14 mouse cellular contexts compared by ENCODE assay signal in the genomic region with DNA sequence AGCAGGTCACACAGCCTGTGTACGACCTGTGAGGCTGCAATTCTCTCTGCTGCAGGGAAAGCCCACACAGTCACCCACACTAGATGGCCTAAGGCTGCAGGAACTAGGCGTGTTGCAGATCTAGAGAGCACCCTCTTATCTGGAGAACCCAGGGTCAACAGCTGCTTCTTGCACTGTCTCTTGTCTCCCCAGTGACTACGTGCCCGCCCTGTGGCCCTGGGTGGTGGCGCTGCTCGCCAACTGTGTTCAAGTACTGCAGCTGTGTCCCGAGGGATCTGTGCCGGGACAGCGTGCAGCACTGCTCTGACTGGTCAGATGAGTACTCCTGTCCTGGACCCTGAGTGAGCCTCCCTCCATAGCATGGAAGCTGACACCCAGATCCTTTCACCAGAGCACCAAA. TPM values are rescaled to one million over a fixed set of nuclear protein-coding genes. Genes with fewer than 3 reads are reported as not detected.
A peak's percentile ranks its signal among the peaks of the same experiment; 100 is the strongest.
DNase-seq lines count a peak whose midpoint lies in the region; ATAC-seq and TF ChIP-seq lines count a peak whose summit lies in the region.
"Had no signal": no experiment of that assay in that cellular context is flagged by ENCODE, and none has a peak within 500 bp of the region (broad histone marks: within the 10 kb centered on the region; RNA-seq: fewer than 3 reads in every experiment).

No protein-coding gene starts in this region.

- H3K4me3 ChIP-seq in heart, embryonic 15.5 days, result no peak overlapping the region
- H3K4me3 ChIP-seq in heart, embryonic 12.5 days, result no peak overlapping the region
- H3K4me3 ChIP-seq in MEL (ENCODE audit: control insufficient read depth in 1 of 2, insufficient read depth in 1 of 2, low read depth in 2 of 2, low read length in 2 of 2) (peak overlapping the region in 1 of 2 experiments; percentile 8; a peak in 1 of 4 replicates), myocyte (no peak overlapping the region)
- H3K4me3 ChIP-seq in embryonic facial prominence, embryonic 15.5 days (replicated peaks), result no peak overlapping the region
- H3K4me3 ChIP-seq: gastrocnemius, adult 2 months had no signal

- TF ChIP-seq POLR2A in MEL (IDR thresholded peaks at IDR 0.05; ENCODE audit: control insufficient read depth in 1 of 2, insufficient read depth in 1 of 2, low read depth in 1 of 2, low read length in 2 of 2, poor library complexity in 1 of 2), result no peak; a peak in 1 of 4 replicates
- no peak for TF ChIP-seq POLR2A in myocyte (IDR thresholded peaks at IDR 0.05; ENCODE audit: insufficient read length, low read depth)

- ATAC-seq in heart, embryonic 15.5 days (replicated peaks; ENCODE audit: insufficient number of reproducible peaks, insufficient read depth, low FRiP score, low read depth), result 0 out of 2 replicates have a peak, but pooled peaks have one; percentile 21
- no peak; the same call in 1 of the 2 replicates for ATAC-seq in heart, embryonic 12.5 days (ENCODE audit: insufficient number of reproducible peaks, low FRiP score)
- ATAC-seq in embryonic facial prominence, embryonic 15.5 days (ENCODE audit: insufficient number of reproducible peaks, low FRiP score, low TSS enrichment, low read depth), result 0 out of 2 replicates have a peak, but pooled peaks have one; percentile 43

- H3K9me3 ChIP-seq in heart, embryonic 15.5 days (replicated peaks), result no peaks in the 10 kb centered on the region
- H3K9me3 ChIP-seq in heart, embryonic 12.5 days (replicated peaks), result no peaks in the 10 kb centered on the region
- no peaks in the 10 kb centered on the region for H3K9me3 ChIP-seq in MEL (replicated peaks; ENCODE audit: insufficient read depth, low read length)
- no peaks in the 10 kb centered on the region for H3K9me3 ChIP-seq in embryonic facial prominence, embryonic 15.5 days (replicated peaks)

- TF ChIP-seq EP300 in MEL (IDR thresholded peaks at IDR 0.05; ENCODE audit: low read depth in 1 of 2, low read length in 2 of 2), result peak; percentile 77 to 90

- H3K27ac ChIP-seq in heart, embryonic 15.5 days, result no peak overlapping the region
- H3K27ac ChIP-seq in heart, embryonic 12.5 days (ENCODE audit: poor library complexity, severe bottlenecking), result no peak overlapping the region
- H3K27ac ChIP-seq in MEL (ENCODE audit: control insufficient read depth, low read depth, low read length), result peak overlapping the region; percentile 27; the same call in 1 of the 2 replicates
- no peak overlapping the region for H3K27ac ChIP-seq in embryonic facial prominence, embryonic 15.5 days (replicated peaks)
- H3K27ac ChIP-seq: gastrocnemius, adult 2 months; macrophage had no signal

- no peak; the same call in none of the 2 replicates for TF ChIP-seq RAD21 in MEL (IDR thresholded peaks at IDR 0.05; ENCODE audit: low read depth, low read length)

- DNase-seq in MEL (ENCODE audit: low read depth, low spot score), result peak; percentile 89
- DNase-seq in right cerebral cortex, postnatal 36 days (ENCODE audit: low spot score in 2 of 2), result no peak
- no peak for DNase-seq in layer of hippocampus, adult 18-20 months (ENCODE audit: low spot score in 2 of 2)
- DNase-seq in left cerebral cortex, adult 9 months (ENCODE audit: low spot score in 2 of 2), result no peak
- DNase-seq: cerebellum, adult 9-10 months; gastrocnemius, adult 2 months had no signal

- no peak overlapping the region for H3K4me2 ChIP-seq in heart, embryonic 15.5 days
- no peak overlapping the region for H3K4me2 ChIP-seq in heart, embryonic 12.5 days
- H3K4me2 ChIP-seq in embryonic facial prominence, embryonic 15.5 days (replicated peaks), result no peak overlapping the region
- no peak overlapping the region for H3K4me2 ChIP-seq in myocyte (ENCODE audit: low read depth)

- H3K36me3 ChIP-seq in heart, embryonic 15.5 days, result no peaks in the 10 kb centered on the region
- H3K36me3 ChIP-seq in heart, embryonic 12.5 days, result no peaks in the 10 kb centered on the region
- peaks cover 0 to 11% of the 10 kb centered on the region in 2 experiments; a peak in 2 of 4 replicates for H3K36me3 ChIP-seq in MEL (ENCODE audit: control insufficient read depth in 1 of 2, insufficient read depth in 2 of 2, low read length in 2 of 2)
- H3K36me3 ChIP-seq in embryonic facial prominence, embryonic 15.5 days, result no peaks in the 10 kb centered on the region
- H3K36me3 ChIP-seq in myocyte (ENCODE audit: control insufficient read depth, insufficient read depth), result no peaks in the 10 kb centered on the region

- no peak overlapping the region for H3K9ac ChIP-seq in heart, embryonic 15.5 days
- H3K9ac ChIP-seq in heart, embryonic 12.5 days, result no peak overlapping the region
- peak overlapping the region; percentile 24; the same call in 1 of the 2 replicates for H3K9ac ChIP-seq in MEL (ENCODE audit: control insufficient read depth, low read depth, low read length, poor library complexity, severe bottlenecking)
- H3K9ac ChIP-seq in embryonic facial prominence, embryonic 15.5 days, result no peak overlapping the region

- 46% methylated on average over 9 of the region's 9 CpGs for WGBS in heart, embryonic 15.5 days
- 48% methylated on average over 9 of the region's 9 CpGs for WGBS in heart, embryonic 12.5 days
- 80% methylated on average over 9 of the region's 9 CpGs for WGBS in embryonic facial prominence, embryonic 15.5 days

- peaks cover 56% of the 10 kb centered on the region for H3K27me3 ChIP-seq in heart, embryonic 15.5 days
- H3K27me3 ChIP-seq in heart, embryonic 12.5 days (replicated peaks), result peaks cover 32% of the 10 kb centered on the region
- no peaks in the 10 kb centered on the region for H3K27me3 ChIP-seq in MEL (ENCODE audit: control insufficient read depth in 1 of 2, insufficient read depth in 2 of 2, low read length in 2 of 2)
- no peaks in the 10 kb centered on the region for H3K27me3 ChIP-seq in embryonic facial prominence, embryonic 15.5 days
- no peaks in the 10 kb centered on the region for H3K27me3 ChIP-seq in myocyte (ENCODE audit: control insufficient read depth, insufficient read depth, insufficient read length)

- TF ChIP-seq CTCF in MEL (IDR thresholded peaks at IDR 0.05 in 2 of 3, conservative IDR thresholded peaks at IDR 0.05 in 1 of 3; ENCODE audit: control insufficient read depth in 1 of 3, insufficient read depth in 1 of 3, low read depth in 2 of 3, low read length in 3 of 3, poor library complexity in 1 of 3, severe bottlenecking in 1 of 3), result peak in 2 of 3 experiments; percentile 38; a peak in 5 of 6 replicates

- H3K79me2 ChIP-seq in MEL (ENCODE audit: control insufficient read depth, insufficient read depth, low read length, poor library complexity) (no peaks in the 10 kb centered on the region), myocyte (ENCODE audit: control insufficient read depth, insufficient read depth) (no peaks in the 10 kb centered on the region)

- H3ac ChIP-seq in myocyte (ENCODE audit: control insufficient read depth, insufficient read length), result no peak overlapping the region

- no peaks in the 10 kb centered on the region for H3K4me1 ChIP-seq in heart, embryonic 15.5 days (replicated peaks)
- 0 out of 2 replicates have a peak, but pooled peaks cover 5% of the 10 kb centered on the region for H3K4me1 ChIP-seq in heart, embryonic 12.5 days (replicated peaks)
- peaks cover 12 to 43% of the 10 kb centered on the region in 2 experiments for H3K4me1 ChIP-seq in MEL (ENCODE audit: control insufficient read depth in 1 of 2, insufficient read depth in 2 of 2, low read length in 2 of 2)
- H3K4me1 ChIP-seq in embryonic facial prominence, embryonic 15.5 days, result no peaks in the 10 kb centered on the region

RNA-seq across cellular contexts. Expression of a gene that starts 8.6 kb away (rescaled TPM):
- not detected in 2 replicates for polyA plus RNA-seq in heart, embryonic 15.5 days (2015; fragmentation: Nextera tagmentation; extraction: Ambion mirVana)
- not detected in 2 replicates for polyA plus RNA-seq in heart, embryonic 12.5 days (2016; fragmentation: Nextera tagmentation; extraction: Ambion mirVana)
- 0.15 TPM in 1 of 2 replicates, not detected in the other for total RNA-seq in MEL (2012; rRNA removed)
- polyA plus RNA-seq in MEL (2012; ENCODE audit: insufficient read depth in 1 of 2, insufficient read length in 2 of 2, low read depth in 1 of 2, low replicate concordance in 2 of 2, missing spikeins in 1 of 2) (not detected), myocyte (2012; fragmentation: generic; extraction: Trizol) (not detected)
- 0.25 TPM in 2 replicates for polyA plus RNA-seq in embryonic facial prominence, embryonic 15.5 days (2015; fragmentation: Nextera tagmentation; extraction: Ambion mirVana)
- not detected for total RNA-seq in layer of hippocampus, adult 18-20 months (2021)
- total RNA-seq: gastrocnemius, adult 2 months; heart, postnatal 25 days had no signal
- polyA plus RNA-seq: kidney, embryonic 14.5 days; macrophage; neural tube, embryonic 11.5 days had no signal

RNA-seq across cellular contexts. Expression of a gene that starts 35.8 kb away (rescaled TPM):
- polyA plus RNA-seq in heart, embryonic 15.5 days (2015; fragmentation: Nextera tagmentation; extraction: Ambion mirVana), result 38.8 and 50.1 TPM in 2 replicates
- 60.2 and 63.5 TPM in 2 replicates for polyA plus RNA-seq in heart, embryonic 12.5 days (2016; fragmentation: Nextera tagmentation; extraction: Ambion mirVana)
- total RNA-seq in MEL (2012; rRNA removed), result 8.6 and 9.3 TPM in 2 replicates
- polyA plus RNA-seq in MEL (2012; ENCODE audit: insufficient read depth in 1 of 2, insufficient read length in 2 of 2, low read depth in 1 of 2, low replicate concordance in 2 of 2, missing spikeins in 1 of 2), result 10 to 100 TPM in 1 of 2 experiments, not detected in 1; 48.9 TPM
- polyA plus RNA-seq in embryonic facial prominence, embryonic 15.5 days (2015; fragmentation: Nextera tagmentation; extraction: Ambion mirVana), result 66.6 and 72.3 TPM in 2 replicates
- 31.2 TPM for polyA plus RNA-seq in myocyte (2012; fragmentation: generic; extraction: Trizol)
- total RNA-seq in layer of hippocampus, adult 18-20 months (2021), result 10 to 100 TPM; 35.7 to 37.7 TPM

RNA-seq across cellular contexts. Expression of a gene that starts 35.8 kb away (rescaled TPM):
- 26.9 and 40.2 TPM in 2 replicates for polyA plus RNA-seq in heart, embryonic 15.5 days (2015; fragmentation: Nextera tagmentation; extraction: Ambion mirVana)
- polyA plus RNA-seq in heart, embryonic 12.5 days (2016; fragmentation: Nextera tagmentation; extraction: Ambion mirVana), result 44.4 and 47.1 TPM in 2 replicates
- 11.2 and 12.4 TPM in 2 replicates for total RNA-seq in MEL (2012; rRNA removed)
- polyA plus RNA-seq in MEL (2012; ENCODE audit: insufficient read depth in 1 of 2, insufficient read length in 2 of 2, low read depth in 1 of 2, low replicate concordance in 2 of 2, missing spikeins in 1 of 2) (10 to 100 TPM in 1 of 2 experiments, not detected in 1; 16.8 TPM), myocyte (2012; fragmentation: generic; extraction: Trizol) (27.9 TPM)
- polyA plus RNA-seq in embryonic facial prominence, embryonic 15.5 days (2015; fragmentation: Nextera tagmentation; extraction: Ambion mirVana), result 41.1 and 43.9 TPM in 2 replicates
- total RNA-seq in layer of hippocampus, adult 18-20 months (2021), result 10 to 100 TPM; 21.8 to 23.0 TPM

RNA-seq across cellular contexts. Expression of a gene that starts 38.7 kb away (rescaled TPM):
- polyA plus RNA-seq in heart, embryonic 15.5 days (2015; fragmentation: Nextera tagmentation; extraction: Ambion mirVana), result 13.0 and 20.1 TPM in 2 replicates
- 15.8 and 28.3 TPM in 2 replicates for polyA plus RNA-seq in heart, embryonic 12.5 days (2016; fragmentation: Nextera tagmentation; extraction: Ambion mirVana)
- 1.5 and 1.9 TPM in 2 replicates for total RNA-seq in MEL (2012; rRNA removed)
- polyA plus RNA-seq in MEL (2012; ENCODE audit: insufficient read depth in 1 of 2, insufficient read length in 2 of 2, low read depth in 1 of 2, low replicate concordance in 2 of 2, missing spikeins in 1 of 2), result 1 to 10 TPM in 1 of 2 experiments, not detected in 1; 9.4 TPM
- polyA plus RNA-seq in embryonic facial prominence, embryonic 15.5 days (2015; fragmentation: Nextera tagmentation; extraction: Ambion mirVana), result 22.5 and 24.7 TPM in 2 replicates
- 20.7 TPM for polyA plus RNA-seq in myocyte (2012; fragmentation: generic; extraction: Trizol)
- 10 to 100 TPM; 17.2 to 17.3 TPM for total RNA-seq in layer of hippocampus, adult 18-20 months (2021)

RNA-seq across cellular contexts. Expression of a gene that starts 39.4 kb away (rescaled TPM):
- 322 and 328 TPM in 2 replicates for polyA plus RNA-seq in heart, embryonic 15.5 days (2015; fragmentation: Nextera tagmentation; extraction: Ambion mirVana)
- polyA plus RNA-seq in heart, embryonic 12.5 days (2016; fragmentation: Nextera tagmentation; extraction: Ambion mirVana), result 321 and 334 TPM in 2 replicates
- total RNA-seq in MEL (2012; rRNA removed), result 51.9 and 55.8 TPM in 2 replicates
- polyA plus RNA-seq in MEL (2012; ENCODE audit: insufficient read depth in 1 of 2, insufficient read length in 2 of 2, low read depth in 1 of 2, low replicate concordance in 2 of 2, missing spikeins in 1 of 2), result 10 to 100 TPM in 1 of 2 experiments, not detected in 1; 78.9 TPM
- polyA plus RNA-seq in embryonic facial prominence, embryonic 15.5 days (2015; fragmentation: Nextera tagmentation; extraction: Ambion mirVana), result 583 and 621 TPM in 2 replicates
- polyA plus RNA-seq in myocyte (2012; fragmentation: generic; extraction: Trizol), result 174 TPM
- 100 to 1,000 TPM; 224 to 234 TPM for total RNA-seq in layer of hippocampus, adult 18-20 months (2021)
